Mouse (Mus musculus) hindbrain, embryonic 15.5 days (tissue): ENCODE results near the gene Cd52. TPM values are rescaled to one million over a fixed set of nuclear protein-coding genes. Genes with fewer than 3 reads are reported as not detected.
A peak's percentile ranks its signal among the peaks of the same experiment; 100 is the strongest.
"Not testable (repeated sequence)": the region's sequence is repeated elsewhere in the genome, so short reads cannot be mapped to it uniquely, and the experiment has no call there.

Experiments used
- ATAC-seq: fragments of 200-750 bp; cut with Nextera tagmentation; 2 replicates; pipeline ENCODE4 v1.8.0; 2017; ENCODE audit warnings: low read depth, moderate number of reproducible peaks, moderate TSS enrichment; ENCODE audit not compliant: low FRiP score
- H3K27ac ChIP-seq: fragments of 300-500 bp; sonication (generic); replicated peaks from 2 replicates; pipeline ENCODE4 v1.5.1; 2015; ENCODE audit warnings: mild to moderate bottlenecking, inconsistent platforms
- H3K27me3 ChIP-seq: fragments of 300-500 bp; sonication (generic); 2 replicates; pipeline ENCODE4 v1.6.1; 2015; ENCODE audit warnings: control low read depth, inconsistent platforms
- H3K36me3 ChIP-seq: fragments of 300-500 bp; sonication (generic); 2 replicates; pipeline ENCODE4 v1.6.1; 2015; ENCODE audit warnings: control low read depth, inconsistent platforms
- H3K4me1 ChIP-seq: fragments of 300-500 bp; sonication (generic); replicated peaks from 2 replicates; pipeline ENCODE4 v1.6.1; 2015; ENCODE audit warnings: control low read depth, inconsistent platforms
- H3K4me2 ChIP-seq: fragments of 300-500 bp; sonication (generic); 2 replicates; pipeline ENCODE4 v1.6.1; 2015; ENCODE audit warnings: moderate library complexity, mild to moderate bottlenecking, inconsistent platforms
- H3K4me3 ChIP-seq: fragments of 300-500 bp; sonication (generic); 2 replicates; pipeline ENCODE4 v1.5.1; 2015; ENCODE audit warnings: mild to moderate bottlenecking, inconsistent platforms
- H3K9ac ChIP-seq: fragments of 300-500 bp; sonication (generic); 2 replicates; pipeline ENCODE4 v1.6.1; 2015; ENCODE audit warnings: inconsistent platforms
- H3K9me3 ChIP-seq: fragments of 300-500 bp; sonication (generic); 2 replicates; pipeline ENCODE4 v1.6.1; 2016; ENCODE audit warnings: control low read depth, inconsistent platforms
- WGBS: fragments of 180-500 bp; shearing (Covaris S2); methylation state at CpG from one replicate; pipeline ENCODE4 v1.1.7; 2015; 5-methylcytosine and 5-hydroxymethylcytosine counted together
- polyA plus RNA-seq: library from polyadenylated mRNA; unstranded; fragments of >200 nt; fragmentation: Nextera tagmentation; extraction: Ambion mirVana; gene quantifications from 2 replicates; pipeline ENCODE4 v1.2.1, GENCODE M21; 2015

Gene Cd52
- 2.3 and 9.0 TPM in 2 replicates for polyA plus RNA-seq

DNA sequence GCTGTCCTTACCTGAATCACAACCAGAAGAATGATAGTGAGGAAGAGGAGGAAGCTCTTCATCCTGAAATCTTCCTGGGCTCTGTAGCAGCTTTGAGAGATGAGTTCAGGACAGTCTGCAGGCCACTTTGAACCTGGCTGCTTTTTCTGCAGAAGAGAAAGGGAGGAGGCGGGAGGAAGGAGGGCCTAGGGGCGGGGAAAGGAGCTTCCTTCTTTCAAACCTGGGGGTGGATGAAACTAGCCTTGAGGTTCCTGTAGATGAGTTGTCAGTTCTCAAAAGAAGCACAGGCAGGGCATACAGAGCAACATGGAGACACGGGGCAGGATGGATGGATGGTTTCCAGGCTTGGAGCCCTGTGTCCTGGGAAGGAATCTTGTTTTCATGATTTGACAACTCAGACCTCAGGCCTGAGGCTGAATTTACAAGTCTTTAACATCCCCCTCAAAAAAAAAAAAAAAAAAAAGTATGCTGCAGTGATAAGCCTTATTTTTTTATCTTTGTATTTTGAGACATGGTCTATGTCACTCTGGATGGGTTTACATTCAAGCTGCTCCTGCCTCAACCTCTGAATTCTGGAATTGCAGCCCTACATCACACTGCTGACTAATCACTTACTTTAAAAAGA, at the start of gene Cd52:
Gene Cd52 (minus strand): TSS at position 160 of the 625 bp plus-strand sequence.
- no peak for ATAC-seq
- Histone ChIP-seq H3K27ac (no peak within 1 kb of the TSS), H3K27me3 (0 out of 2 replicates have a peak, but pooled peaks cover 2% of the 10 kb centered on the region), H3K9ac (no peak within 1 kb of the TSS), H3K4me3 (no peak within 1 kb of the TSS), H3K4me1 (no peaks in the 10 kb centered on the region), H3K9me3 (no peaks in the 10 kb centered on the region), H3K4me2 (no peak within 1 kb of the TSS), H3K36me3 (no peaks in the 10 kb centered on the region)
- WGBS, result 71% methylated on average over 3 of the region's 3 CpGs

DNA sequence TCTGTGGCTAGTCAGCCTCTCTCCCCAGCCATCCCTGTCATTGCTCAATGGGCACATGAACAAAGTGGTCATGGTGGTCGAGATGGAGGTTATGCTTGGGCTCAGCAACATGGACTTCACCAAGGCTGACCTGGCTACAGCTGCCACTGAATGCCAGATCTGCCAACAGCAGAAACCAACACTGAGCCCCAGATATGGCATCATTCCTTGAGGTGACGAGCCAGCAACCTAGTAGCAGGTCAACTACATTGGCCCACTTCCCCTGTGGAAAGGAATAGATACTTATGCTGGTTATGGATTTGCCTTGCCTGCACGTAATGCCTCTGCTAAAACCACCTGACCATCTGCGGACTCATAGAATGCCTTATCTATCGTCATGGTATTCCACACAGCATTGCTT, 49.4 kb upstream of the Cd52 start:
- H3K4me2 ChIP-seq, H3K4me3 ChIP-seq, H3K27ac ChIP-seq, H3K27me3 ChIP-seq, H3K4me1 ChIP-seq, ATAC-seq, H3K9ac ChIP-seq, H3K9me3 ChIP-seq: not testable (repeated sequence)
- peaks cover 23% of the 10 kb centered on the region for H3K36me3 ChIP-seq
- WGBS, result 97% methylated on average over 5 of the region's 5 CpGs

DNA sequence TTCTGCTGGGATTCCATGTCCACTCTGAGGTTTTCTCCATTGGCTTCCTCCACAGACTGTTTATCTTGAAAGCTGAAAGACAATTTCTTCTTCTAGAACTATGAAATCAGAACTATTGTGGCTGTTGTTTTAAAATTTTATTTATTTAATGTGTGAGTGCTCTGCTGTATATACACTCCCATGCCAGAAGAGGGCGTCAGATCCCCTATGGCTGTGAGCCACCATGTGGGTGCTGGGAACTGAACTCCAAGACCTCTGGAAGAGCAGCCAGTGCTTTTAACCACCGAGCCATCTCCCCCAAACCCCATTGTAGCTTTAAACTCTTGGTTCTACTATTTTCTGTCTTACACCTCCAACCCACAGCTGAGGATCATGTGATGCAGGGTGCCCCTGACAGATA, 44.0 kb upstream of the Cd52 start:
- H3K4me1 ChIP-seq, result no peaks in the 10 kb centered on the region
- H3K27me3 ChIP-seq, result no peaks in the 10 kb centered on the region
- H3K9me3 ChIP-seq, result no peaks in the 10 kb centered on the region
- no peak overlapping the region for H3K4me2 ChIP-seq
- 86% methylated on average over 2 of the region's 2 CpGs for WGBS
- ATAC-seq, result no peak
- H3K27ac ChIP-seq, result no peak overlapping the region
- H3K4me3 ChIP-seq, result no peak overlapping the region
- H3K9ac ChIP-seq, result no peak overlapping the region
- H3K36me3 ChIP-seq, result no peaks in the 10 kb centered on the region

DNA sequence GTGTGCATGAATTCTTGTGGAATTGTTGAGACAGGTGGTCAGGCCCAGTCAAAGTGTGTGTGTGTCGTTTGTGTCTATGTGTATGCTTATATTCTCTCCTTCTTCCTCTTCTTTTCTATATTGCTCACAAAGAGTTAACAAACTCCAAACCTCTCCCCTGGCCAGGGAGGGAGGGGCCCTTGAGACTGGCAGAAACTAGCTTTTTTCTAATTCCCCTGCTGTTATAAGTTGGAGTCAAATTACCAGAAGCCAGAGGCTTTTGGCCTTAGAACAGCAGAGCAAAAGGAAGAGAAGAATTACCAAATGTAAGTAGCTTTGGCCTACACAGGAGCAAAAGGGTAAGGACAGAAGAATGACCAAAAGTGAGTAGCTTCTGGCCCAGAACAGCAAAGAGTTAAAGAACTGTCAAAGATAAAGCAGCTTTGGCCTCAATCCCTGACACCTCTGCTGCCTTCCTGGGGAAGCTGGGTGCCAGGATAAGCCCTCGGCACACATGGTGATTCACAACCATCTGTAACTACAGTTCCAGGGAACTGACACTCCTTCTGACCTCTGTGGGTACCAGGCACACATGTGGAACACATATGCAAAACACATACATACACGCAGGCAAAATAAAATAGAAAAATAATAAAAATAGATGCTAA, 41.5 kb upstream of the Cd52 start:
- no peak overlapping the region for H3K4me3 ChIP-seq
- H3K27ac ChIP-seq, result no peak overlapping the region
- ATAC-seq, result no peak
- no peaks in the 10 kb centered on the region for H3K9me3 ChIP-seq
- H3K4me2 ChIP-seq, result no peak overlapping the region
- H3K4me1 ChIP-seq, result no peaks in the 10 kb centered on the region
- no peaks in the 10 kb centered on the region for H3K27me3 ChIP-seq
- whole genome bisulfite sequencing, result 79% methylated on average over 3 of the region's 3 CpGs
- no peaks in the 10 kb centered on the region for H3K36me3 ChIP-seq
- no peak overlapping the region for H3K9ac ChIP-seq

GRCm38 (mm10) chr4:134132519-134133095, 37.7 kb upstream of the Cd52 start:
- ATAC-seq, result no peak
- H3K9ac ChIP-seq, result no peak overlapping the region
- no peak overlapping the region for H3K27ac ChIP-seq
- WGBS, result 87% methylated on average over 8 of the region's 8 CpGs
- H3K27me3 ChIP-seq, result no peaks in the 10 kb centered on the region
- peaks cover 14% of the 10 kb centered on the region for H3K4me1 ChIP-seq
- no peak overlapping the region for H3K4me2 ChIP-seq
- 0 out of 2 replicates have a peak, but pooled peaks cover 7% of the 10 kb centered on the region for H3K36me3 ChIP-seq
- H3K9me3 ChIP-seq, result no peaks in the 10 kb centered on the region
- no peak overlapping the region for H3K4me3 ChIP-seq

DNA sequence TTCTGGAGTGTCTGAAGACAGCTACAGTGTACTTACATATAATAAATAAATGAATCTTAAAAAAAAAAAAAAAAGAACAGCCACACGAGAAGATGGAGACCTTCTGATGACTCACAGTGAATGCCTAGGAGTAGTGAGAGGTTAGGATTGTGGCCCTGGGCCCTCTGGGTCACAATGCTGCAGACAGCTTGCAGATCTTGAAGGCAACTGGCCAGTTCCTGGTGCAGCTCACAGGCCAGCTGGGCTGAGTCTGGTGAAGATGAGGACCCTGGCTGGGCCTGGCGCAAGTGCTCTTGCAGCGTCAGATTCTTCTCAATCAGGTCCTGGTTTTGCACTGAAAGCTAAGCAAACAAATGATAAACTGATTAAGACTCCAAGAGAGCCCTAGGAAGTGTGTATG, 37.2 kb upstream of the Cd52 start:
- WGBS, result 96% methylated on average over 3 of the region's 3 CpGs
- peaks cover 19% of the 10 kb centered on the region for H3K4me1 ChIP-seq

GRCm38 (mm10) chr4:134129482-134129881, 34.6 kb upstream of the Cd52 start:
- H3K9me3 ChIP-seq, result no peaks in the 10 kb centered on the region
- H3K9ac ChIP-seq, result no peak overlapping the region; the same call in 1 of the 2 replicates
- peak overlapping the region; percentile 94 for H3K4me2 ChIP-seq
- peak overlapping the region; percentile 83; the same call in 1 of the 2 replicates for H3K27ac ChIP-seq
- no peak for ATAC-seq
- H3K4me3 ChIP-seq, result peak overlapping the region; percentile 93; the same call in 1 of the 2 replicates
- peaks cover 29% of the 10 kb centered on the region for H3K4me1 ChIP-seq
- H3K27me3 ChIP-seq, result no peaks in the 10 kb centered on the region
- 0 out of 2 replicates have a peak, but pooled peaks cover 7% of the 10 kb centered on the region for H3K36me3 ChIP-seq
- WGBS, result 51% methylated on average over 6 of the region's 6 CpGs

More for the DNA sequence above, 37.2 kb upstream of the Cd52 start:
- Histone ChIP-seq H3K27ac (no peak overlapping the region), H3K9me3 (no peaks in the 10 kb centered on the region), H3K9ac (no peak overlapping the region), H3K36me3 (0 out of 2 replicates have a peak, but pooled peaks cover 7% of the 10 kb centered on the region), H3K4me3 (no peak overlapping the region), H3K27me3 (no peaks in the 10 kb centered on the region), H3K4me2 (no peak overlapping the region)
- no peak for ATAC-seq

DNA sequence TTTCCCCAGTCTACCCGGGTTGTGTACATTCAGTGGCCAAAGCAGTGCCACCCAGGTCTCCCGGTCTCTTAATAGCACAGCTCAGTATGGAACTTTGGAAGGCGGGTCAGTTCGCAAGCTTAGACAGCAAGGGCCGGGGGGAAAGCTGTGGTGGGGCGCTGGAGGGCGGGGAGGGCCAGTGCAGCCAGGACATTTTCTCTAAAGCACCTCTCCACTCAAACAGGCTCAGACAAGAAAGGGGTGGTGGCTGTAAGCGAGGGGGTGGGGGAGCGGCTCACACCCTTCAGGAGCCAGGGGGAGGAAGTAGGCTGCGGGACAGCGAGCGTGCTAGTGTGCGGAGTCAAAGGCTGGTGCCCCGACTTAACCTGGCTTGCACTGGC, 34.1 kb upstream of the Cd52 start:
- H3K36me3 ChIP-seq, result 0 out of 2 replicates have a peak, but pooled peaks cover 7% of the 10 kb centered on the region
- H3K9me3 ChIP-seq, result no peaks in the 10 kb centered on the region
- peak overlapping the region; percentile 83 for H3K27ac ChIP-seq
- peaks cover 34% of the 10 kb centered on the region for H3K4me1 ChIP-seq
- H3K4me3 ChIP-seq, result peak overlapping the region; percentile 93
- H3K4me2 ChIP-seq, result peak overlapping the region; percentile 94
- ATAC-seq, result peak; percentile 65
- peak overlapping the region; percentile 96 for H3K9ac ChIP-seq
- 7% methylated on average over 14 of the region's 14 CpGs for WGBS
- no peaks in the 10 kb centered on the region for H3K27me3 ChIP-seq

GRCm38 (mm10) chr4:134128221-134128982, 33.5 kb upstream of the Cd52 start, which contains the start of gene Sh3bgrl3:
Sh3bgrl3 (minus strand) TSS chr4:134128789.
- Histone ChIP-seq H3K27me3 (no peaks in the 10 kb centered on the region), H3K9me3 (no peaks in the 10 kb centered on the region), H3K4me3 (peak within 1 kb of the TSS; percentile 93), H3K4me1 (peaks cover 36% of the 10 kb centered on the region), H3K4me2 (peak within 1 kb of the TSS; percentile 94), H3K36me3 (0 out of 2 replicates have a peak, but pooled peaks cover 7% of the 10 kb centered on the region), H3K27ac (peak within 1 kb of the TSS; percentile 83), H3K9ac (peak within 1 kb of the TSS; percentile 96)
- peak; percentile 95 for ATAC-seq
- under 1% methylated on average over 50 of the region's 50 CpGs for WGBS

- peak overlapping the region; percentile 96 for H3K9ac ChIP-seq
- H3K4me1 ChIP-seq, result peaks cover 36% of the 10 kb centered on the region
- H3K9me3 ChIP-seq, result no peaks in the 10 kb centered on the region
- WGBS, result 62% methylated on average over 8 of the region's 8 CpGs
- ATAC-seq, result no peak
- H3K4me3 ChIP-seq, result peak overlapping the region; percentile 93
- H3K4me2 ChIP-seq, result peak overlapping the region; percentile 94
- no peaks in the 10 kb centered on the region for H3K27me3 ChIP-seq
- peak overlapping the region; percentile 83; the same call in 1 of the 2 replicates for H3K27ac ChIP-seq
- H3K36me3 ChIP-seq, result 0 out of 2 replicates have a peak, but pooled peaks cover 7% of the 10 kb centered on the region
These were observed 32.9 kb upstream of the Cd52 start for GRCm38 (mm10) chr4:134127793-134128192.

GRCm38 (mm10) chr4:134127121-134127455, 32.2 kb upstream of the Cd52 start:
- ATAC-seq, result no peak
- H3K4me2 ChIP-seq, result peak overlapping the region; percentile 94
- H3K4me1 ChIP-seq, result peaks cover 36% of the 10 kb centered on the region
- H3K36me3 ChIP-seq, result 0 out of 2 replicates have a peak, but pooled peaks cover 7% of the 10 kb centered on the region
- no peak overlapping the region for H3K27ac ChIP-seq
- H3K27me3 ChIP-seq, result no peaks in the 10 kb centered on the region
- H3K9me3 ChIP-seq, result no peaks in the 10 kb centered on the region
- 0 out of 2 replicates have a peak overlapping the region, but pooled peaks have one; percentile 93 for H3K4me3 ChIP-seq
- H3K9ac ChIP-seq, result no peak overlapping the region
- 93% methylated on average over 7 of the region's 7 CpGs for WGBS
